Mouse (Mus musculus): Measurements from ENCODE around the gene Dusp28. TPM values are rescaled to one million over a fixed set of nuclear protein-coding genes. Genes with fewer than 3 reads are reported as not detected.

The Dusp28 gene
- polyA plus RNA-seq (2021; fragmentation: Nextera tagmentation): 32.6 and 36.4 TPM in 2 replicates
- long read RNA-seq, experiment 1, transcript Dusp28-201 (2 exons, 1,314 nt): major isoform, 38 of 50 reads
- long read RNA-seq, experiment 1, partial matches to known transcripts: 3 of 50 reads
- long read RNA-seq, experiment 1, other reads (novel, unspliced or antisense): 9 of 50 reads
- long read RNA-seq, experiment 2, transcript Dusp28-201 (2 exons, 1,314 nt): major isoform, 104 of 107 reads
- long read RNA-seq, experiment 2, partial matches to known transcripts: 0 of 107 reads
- long read RNA-seq, experiment 2, other reads (novel, unspliced or antisense): 3 of 107 reads

GRCm38 (mm10) chr1:92906779-92907631 is at the start of gene Dusp28:
Gene Dusp28 (plus strand): TSS chr1:92906981.

GRCm38 (mm10) chr1:92902786-92903185 is 4.0 kb upstream of the Dusp28 start, which contains the start of gene Ankmy1:
Gene Ankmy1 (minus strand): TSS chr1:92902906.

GRCm38 (mm10) chr1:92910239-92910885 is 3.6 kb downstream of the Dusp28 start, which contains the start of gene Rnpepl1:
Gene Rnpepl1 (plus strand): TSS chr1:92910783.

GRCm38 (mm10) chr1:92934182-92934827 is 27.5 kb downstream of the Dusp28 start, which contains the start of gene Capn10:
Gene Capn10 (plus strand): TSS chr1:92934376.

GRCm38 (mm10) chr1:92950607-92951006 is 43.8 kb downstream of the Dusp28 start, which contains the start of gene Gpr35:
Gene Gpr35 (plus strand): TSS chr1:92950865.

Other genes with a start within 250 kb of the Dusp28 start
- gene Gpc1, start 75.3 kb upstream of the Dusp28 start, polyA plus RNA-seq (2021; fragmentation: Nextera tagmentation): 16.3 and 17.8 TPM in 2 replicates
- gene Ankmy1, start 4.1 kb upstream of the Dusp28 start, polyA plus RNA-seq (2021; fragmentation: Nextera tagmentation): 0.05 TPM in 1 of 2 replicates, not detected in the other
- 6.6 and 7.1 TPM in 2 replicates for gene Rnpepl1, start 3.8 kb downstream of the Dusp28 start, polyA plus RNA-seq (2021; fragmentation: Nextera tagmentation)
- gene Capn10, start 27.4 kb downstream of the Dusp28 start, polyA plus RNA-seq (2021; fragmentation: Nextera tagmentation): 31.4 and 33.6 TPM in 2 replicates
- gene Gpr35, start 43.9 kb downstream of the Dusp28 start, polyA plus RNA-seq (2021; fragmentation: Nextera tagmentation): 0.05 and 0.29 TPM in 2 replicates
- gene Aqp12, start 99.4 kb downstream of the Dusp28 start, polyA plus RNA-seq (2021; fragmentation: Nextera tagmentation): not detected in 2 replicates
- gene Kif1a, start 195.0 kb downstream of the Dusp28 start, polyA plus RNA-seq (2021; fragmentation: Nextera tagmentation): 186 and 193 TPM in 2 replicates
- gene Agxt, start 228.3 kb downstream of the Dusp28 start, polyA plus RNA-seq (2021; fragmentation: Nextera tagmentation): not detected in 2 replicates

Measured in layer of hippocampus, adult 6 months (tissue).